Mouse (Mus musculus): Measurements from ENCODE around the gene Aqp9. TPM values are rescaled to one million over a fixed set of nuclear protein-coding genes. Genes with fewer than 3 reads are reported as not detected.

The Aqp9 gene
- total and polyA plus RNA-seq, 3 experiments = 64.8 to 76.1 TPM; not detected in 1

DNA sequence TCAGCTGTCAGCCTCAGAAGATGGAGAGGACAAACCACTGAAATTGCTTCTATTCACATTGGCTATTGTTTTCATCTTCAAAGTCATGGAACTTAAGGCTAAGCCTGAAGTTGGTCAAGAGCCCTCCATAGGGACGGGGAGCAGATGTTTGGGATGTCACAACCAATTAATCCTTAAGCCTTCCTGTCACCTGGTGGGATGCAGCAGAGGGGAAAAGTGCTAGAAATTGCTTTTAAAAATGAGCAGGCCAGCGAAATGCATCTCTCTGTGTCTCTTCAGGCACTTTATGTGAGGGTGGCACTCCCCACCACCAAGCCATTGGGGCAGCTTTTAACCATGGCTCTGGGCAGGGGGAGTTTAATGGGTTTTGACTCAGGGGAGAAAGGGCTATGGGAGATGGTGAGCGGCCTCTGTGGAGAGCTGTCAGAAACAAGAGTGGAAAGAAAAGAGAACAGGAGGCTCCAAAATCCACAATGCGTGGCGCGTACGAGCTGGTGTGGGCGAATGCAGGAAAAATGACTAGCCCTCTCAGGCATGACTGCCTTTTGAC lies 104.1 kb downstream of the Aqp9 start:
- Histone ChIP-seq H3K9ac (ENCODE audit: control insufficient read depth, low read depth, low read length, poor library complexity, severe bottlenecking) (no peak overlapping the region), H3K9me3 (replicated peaks; ENCODE audit: insufficient read depth, low read length) (no peaks in the 10 kb centered on the region), H3K4me3 (ENCODE audit: control insufficient read depth in 1 of 2, insufficient read depth in 1 of 2, low read depth in 2 of 2, low read length in 2 of 2) (no peak overlapping the region), H3K79me2 (ENCODE audit: control insufficient read depth, insufficient read depth, low read length, poor library complexity) (no peaks in the 10 kb centered on the region), H3K36me3 (ENCODE audit: control insufficient read depth in 1 of 2, insufficient read depth in 2 of 2, low read length in 2 of 2) (no peaks in the 10 kb centered on the region), H3K27ac (ENCODE audit: control insufficient read depth, low read depth, low read length) (no peak overlapping the region), H3K27me3 (ENCODE audit: control insufficient read depth in 1 of 2, insufficient read depth in 2 of 2, low read length in 2 of 2) (peaks cover 6 to 8% of the 10 kb centered on the region in 2 experiments), H3K4me1 (ENCODE audit: control insufficient read depth in 1 of 2, insufficient read depth in 2 of 2, low read length in 2 of 2) (no peaks in the 10 kb centered on the region)
- DNase-seq (ENCODE audit: low read depth, low spot score) = no peak
- TF ChIP-seq E2F4 (IDR thresholded peaks at IDR 0.05; ENCODE audit: borderline replicate concordance, low read depth, low read length) (no peak), TCF12 (IDR thresholded peaks at IDR 0.05; ENCODE audit: low read depth, low read length) (no peak), ZMIZ1 (IDR thresholded peaks at IDR 0.05; ENCODE audit: low read depth, low read length) (no peak), CHD1 (IDR thresholded peaks at IDR 0.05; ENCODE audit: low read depth, low read length) (no peak), MEF2A (IDR thresholded peaks at IDR 0.05; ENCODE audit: extremely low read depth, insufficient replicate concordance, low read depth, low read length, poor library complexity, severe bottlenecking) (no peak), TBP (IDR thresholded peaks at IDR 0.05; ENCODE audit: low read depth, low read length) (no peak), JUND (IDR thresholded peaks at IDR 0.05; ENCODE audit: low read depth, low read length) (no peak), RCOR1 (IDR thresholded peaks at IDR 0.05; ENCODE audit: low read depth, low read length) (no peak), SMC3 (IDR thresholded peaks at IDR 0.05; ENCODE audit: low read depth, low read length) (no peak), MXI1 (IDR thresholded peaks at IDR 0.05; ENCODE audit: low read depth, low read length) (no peak), POLR2AphosphoS2 (IDR thresholded peaks at IDR 0.05; ENCODE audit: low read length) (no peak), GABPA (IDR thresholded peaks at IDR 0.05; ENCODE audit: low read depth, low read length) (no peak), CTCF (IDR thresholded peaks at IDR 0.05 in 2 of 3, conservative IDR thresholded peaks at IDR 0.05 in 1 of 3; ENCODE audit: control insufficient read depth in 1 of 3, insufficient read depth in 1 of 3, low read depth in 2 of 3, low read length in 3 of 3, poor library complexity in 1 of 3, severe bottlenecking in 1 of 3) (no peak), MAZ (IDR thresholded peaks at IDR 0.05; ENCODE audit: low read depth, low read length) (no peak), BHLHE40 (IDR thresholded peaks at IDR 0.05; ENCODE audit: borderline replicate concordance, low read depth, low read length) (no peak), RAD21 (IDR thresholded peaks at IDR 0.05; ENCODE audit: low read depth, low read length) (no peak), MAFK (IDR thresholded peaks at IDR 0.05; ENCODE audit: borderline replicate concordance, low read depth, low read length) (no peak), SIN3A (IDR thresholded peaks at IDR 0.05; ENCODE audit: low read length) (no peak), MAX (IDR thresholded peaks at IDR 0.05; ENCODE audit: low read length) (no peak), ETS1 (IDR thresholded peaks at IDR 0.05; ENCODE audit: low read depth, low read length) (no peak)

DNA sequence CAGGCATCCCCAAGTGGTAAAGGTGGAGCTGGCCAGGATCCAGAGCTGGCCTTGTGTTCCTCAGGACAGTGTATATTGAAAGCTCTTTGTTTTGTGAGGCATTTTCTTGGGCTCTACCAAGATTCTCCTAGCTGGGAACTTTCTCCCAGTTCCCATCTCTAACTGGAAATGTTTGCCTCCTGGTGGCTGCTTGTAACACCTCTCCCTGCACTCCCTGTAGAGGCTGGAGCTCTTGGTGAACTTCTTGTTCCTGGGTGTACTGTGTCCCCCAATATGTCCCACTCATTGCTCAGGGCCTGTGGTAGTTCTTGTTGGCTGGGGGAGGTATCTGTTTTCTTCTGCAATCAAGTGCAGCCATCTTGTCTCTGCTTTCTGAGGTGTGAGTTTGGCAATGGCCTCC lies 104.9 kb downstream of the Aqp9 start:
- H3K9me3 ChIP-seq (replicated peaks; ENCODE audit: insufficient read depth, low read length) = no peaks in the 10 kb centered on the region
- peaks cover 6 to 8% of the 10 kb centered on the region in 2 experiments for H3K27me3 ChIP-seq (ENCODE audit: control insufficient read depth in 1 of 2, insufficient read depth in 2 of 2, low read length in 2 of 2)
- no peak overlapping the region for H3K9ac ChIP-seq (ENCODE audit: control insufficient read depth, low read depth, low read length, poor library complexity, severe bottlenecking)
- no peak overlapping the region for H3K27ac ChIP-seq (ENCODE audit: control insufficient read depth, low read depth, low read length)
- no peak for DNase-seq (ENCODE audit: low read depth, low spot score)
- no peak overlapping the region for H3K4me3 ChIP-seq (ENCODE audit: control insufficient read depth in 1 of 2, insufficient read depth in 1 of 2, low read depth in 2 of 2, low read length in 2 of 2)
- no peak for TF ChIP-seq MAFK (IDR thresholded peaks at IDR 0.05; ENCODE audit: borderline replicate concordance, low read depth, low read length)
- TF ChIP-seq CTCF (IDR thresholded peaks at IDR 0.05 in 2 of 3, conservative IDR thresholded peaks at IDR 0.05 in 1 of 3; ENCODE audit: control insufficient read depth in 1 of 3, insufficient read depth in 1 of 3, low read depth in 2 of 3, low read length in 3 of 3, poor library complexity in 1 of 3, severe bottlenecking in 1 of 3) = peak in 1 of 3 experiments; percentile 13; a peak in 1 of 6 replicates
- TF ChIP-seq ZMIZ1 (IDR thresholded peaks at IDR 0.05; ENCODE audit: low read depth, low read length) = no peak
- no peaks in the 10 kb centered on the region for H3K4me1 ChIP-seq (ENCODE audit: control insufficient read depth in 1 of 2, insufficient read depth in 2 of 2, low read length in 2 of 2)
- H3K79me2 ChIP-seq (ENCODE audit: control insufficient read depth, insufficient read depth, low read length, poor library complexity) = no peaks in the 10 kb centered on the region
- H3K36me3 ChIP-seq (ENCODE audit: control insufficient read depth in 1 of 2, insufficient read depth in 2 of 2, low read length in 2 of 2) = no peaks in the 10 kb centered on the region

Data from MEL (cell line).